Mouse (Mus musculus) c-Kit-positive CD71-positive TER-119-negative erythroid progenitor cells, embryonic 14.5 days (primary cell): Measurements from ENCODE around the gene Atp5j2.

Experiments used
- DNase-seq: peaks from one replicate; pipeline ENCODE4 v3.0.0-alpha.2; 2013; ENCODE audit warnings: low read depth

The Atp5j2 gene

DNA sequence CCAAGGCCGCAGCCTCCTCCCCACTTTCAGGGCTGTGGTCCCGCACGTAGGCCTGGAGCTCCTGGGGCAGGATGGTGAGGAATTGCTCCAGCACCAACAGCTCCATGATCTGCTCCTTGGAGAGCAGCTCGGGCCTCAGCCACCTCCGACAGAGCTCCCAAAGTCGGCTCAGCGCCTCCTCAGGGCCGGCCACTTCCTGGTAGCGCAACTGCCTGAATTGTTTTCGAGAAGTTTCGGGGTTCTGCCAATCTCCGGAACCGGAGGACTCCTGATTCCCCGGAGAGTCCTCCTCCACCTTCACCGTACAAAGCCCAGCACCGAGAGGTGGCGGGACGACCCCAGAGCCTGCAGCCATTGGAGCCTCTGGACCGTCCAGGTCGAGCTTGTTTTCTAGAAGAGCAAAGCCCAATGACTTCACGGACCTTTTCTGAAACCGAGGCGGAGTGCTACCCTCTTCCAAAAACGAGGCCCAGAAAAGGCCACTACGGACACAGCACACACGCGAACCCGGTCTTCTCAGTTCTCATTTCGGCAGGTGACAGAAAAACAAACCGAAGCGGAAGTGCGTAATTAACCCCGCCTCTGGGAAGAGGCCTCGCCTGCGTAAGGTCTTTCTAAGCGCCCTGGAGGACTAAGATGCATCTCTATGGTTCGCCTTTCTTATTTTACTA is 9.6 kb upstream of the Atp5j2 start, which contains the start of gene Zkscan14:
Zkscan14 (minus strand) TSS at position 548 of the 671 bp plus-strand sequence.
- peak; percentile 86 for DNase-seq

DNA sequence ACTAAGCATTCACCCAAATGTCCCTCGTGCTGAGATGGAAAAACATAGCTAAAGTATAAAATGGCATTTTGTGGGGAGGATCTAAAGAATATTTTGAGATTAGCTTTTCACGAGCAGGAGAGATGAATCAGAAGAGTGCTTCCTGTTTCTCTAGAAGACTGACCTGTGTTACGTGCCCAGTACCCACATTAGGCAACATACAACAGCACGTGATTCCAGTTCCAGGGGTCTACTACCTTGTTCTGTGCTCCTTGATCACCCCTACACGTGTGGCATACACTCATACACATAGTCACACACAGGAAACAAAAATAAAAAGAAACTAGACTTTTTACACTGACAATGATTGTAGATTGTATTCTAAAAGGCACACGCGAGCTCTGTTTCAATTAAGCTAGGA is 8.5 kb upstream of the Atp5j2 start:
- DNase-seq, result no peak

DNA sequence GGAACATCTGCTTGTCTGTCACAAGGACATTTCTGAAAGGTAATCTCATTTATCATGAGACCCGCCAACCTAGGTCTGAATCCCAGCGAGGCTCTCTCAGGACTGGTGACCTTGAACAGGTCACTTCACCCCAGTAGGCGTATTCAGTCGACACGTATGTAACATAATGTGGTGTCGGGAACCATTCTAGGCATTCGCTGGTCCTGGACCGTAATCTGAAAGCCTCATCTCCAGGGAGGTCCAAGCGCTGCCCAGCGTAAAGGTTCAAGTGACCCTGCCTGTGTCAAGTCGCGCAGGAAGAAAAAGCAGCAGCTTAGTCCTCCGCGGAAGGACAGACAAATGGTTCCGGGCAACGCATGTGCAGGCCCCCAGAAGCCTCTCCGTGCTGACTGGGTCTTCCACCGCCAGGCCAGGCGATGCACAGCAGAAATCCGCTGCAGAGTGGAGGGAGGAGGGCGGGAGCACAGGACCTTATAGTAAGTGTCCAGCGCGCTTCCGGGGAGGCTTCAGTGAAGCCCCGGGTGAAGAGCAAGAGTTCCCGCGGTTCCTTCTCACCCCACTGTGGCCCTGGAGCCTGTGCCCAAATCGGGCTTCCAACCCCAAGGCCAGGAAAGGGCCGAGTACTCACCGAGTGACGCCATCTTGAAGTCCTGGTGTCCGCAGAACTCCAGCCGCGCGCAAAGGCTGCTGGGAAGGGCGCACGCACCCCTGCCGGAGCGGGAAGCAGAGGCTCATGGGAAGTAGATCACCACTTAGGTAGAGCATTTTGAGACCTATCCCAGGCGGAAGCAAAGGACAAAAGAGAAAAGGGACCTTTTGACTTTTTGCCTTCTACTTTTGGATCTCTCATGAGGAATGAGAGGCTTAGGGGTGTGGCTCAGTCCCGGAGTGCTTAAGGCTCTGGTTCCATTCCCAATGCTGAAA is 725 bp downstream of the Atp5j2 start:
- peak; percentile 82 for DNase-seq

DNA sequence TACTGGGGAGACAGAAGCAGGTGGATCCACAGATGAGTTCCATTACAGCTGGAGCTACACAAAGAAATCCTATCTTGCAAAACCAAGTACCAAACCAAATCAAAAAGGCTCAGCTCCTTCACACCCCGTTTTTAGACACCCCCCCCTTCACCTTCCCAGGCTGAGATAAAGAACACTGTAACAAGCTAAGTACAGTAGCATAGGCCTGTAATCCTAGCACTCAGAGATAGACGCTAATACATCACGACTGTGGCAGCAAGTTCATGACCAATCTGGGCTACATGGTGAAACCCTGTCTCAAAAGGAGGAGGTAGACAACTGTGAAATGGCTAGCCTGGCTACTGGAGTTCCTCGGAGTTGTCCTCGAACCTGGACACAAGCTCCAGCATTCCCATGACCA is 1.5 kb downstream of the Atp5j2 start:
- peak; percentile 48 for DNase-seq

- DNase-seq, result peak; percentile 45
These were observed 2.4 kb downstream of the Atp5j2 start for GRCm38 (mm10) chr5:145189416-145189815.

GRCm38 (mm10) chr5:145185244-145185643 is 6.6 kb downstream of the Atp5j2 start:
- DNase-seq, result no peak

- DNase-seq, result no peak
These were observed 13.3 kb downstream of the Atp5j2 start for GRCm38 (mm10) chr5:145178461-145178980.

- no peak for DNase-seq
These were observed 24.6 kb downstream of the Atp5j2 start for GRCm38 (mm10) chr5:145167306-145167661.

GRCm38 (mm10) chr5:145166536-145167305 is 25.1 kb downstream of the Atp5j2 start, which contains the start of the genes Ptcd1 and Cpsf4:
Gene Ptcd1, minus strand, starts transcription at chr5:145167108.
Gene Cpsf4, plus strand, starts transcription at chr5:145167213.
- DNase-seq, result peak; percentile 99

DNA sequence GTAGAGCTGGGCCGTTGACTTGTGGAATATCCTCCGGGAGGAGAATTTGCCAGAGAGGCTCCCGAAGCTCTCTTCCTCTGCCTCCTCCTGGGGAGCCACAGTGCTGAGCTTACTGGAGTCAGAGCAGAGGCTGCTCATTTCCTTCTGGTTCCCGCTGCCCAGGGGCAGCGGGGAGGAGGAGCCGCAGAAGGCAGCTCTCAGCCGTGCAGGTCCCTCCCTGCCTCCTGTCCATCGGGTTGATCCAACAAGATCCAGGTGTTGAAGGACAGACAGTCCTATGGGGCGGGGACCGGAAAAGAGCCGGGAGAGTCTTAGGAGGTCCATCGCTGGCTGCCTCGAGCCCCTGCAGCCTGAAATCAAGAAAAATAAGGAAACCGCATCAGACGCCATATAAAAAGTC is 26.7 kb downstream of the Atp5j2 start:
- no peak for DNase-seq

- DNase-seq, result no peak
These were observed 27.2 kb downstream of the Atp5j2 start for GRCm38 (mm10) chr5:145164710-145165109.

DNA sequence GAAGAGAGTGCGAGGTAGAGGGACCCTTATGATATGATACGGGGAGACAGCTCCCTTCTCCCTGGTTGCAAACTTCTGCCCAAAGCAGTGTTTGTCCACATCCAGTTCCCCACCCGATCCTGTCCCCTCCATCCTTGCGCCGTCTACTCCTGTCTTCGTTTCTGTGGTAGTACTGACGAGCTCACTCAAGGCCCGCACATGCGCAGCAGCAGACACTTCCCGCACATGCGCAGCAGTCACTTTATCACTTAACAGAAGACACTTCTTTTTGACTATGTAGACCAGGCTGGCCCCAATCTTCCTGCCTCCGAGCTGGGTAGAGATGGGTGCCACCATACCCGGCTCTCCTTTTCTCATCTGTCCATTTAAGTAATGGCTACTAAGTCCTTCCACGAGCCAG is 30.5 kb downstream of the Atp5j2 start:
- no peak for DNase-seq

GRCm38 (mm10) chr5:145152690-145153089 is 39.2 kb downstream of the Atp5j2 start:
- no peak for DNase-seq

DNA sequence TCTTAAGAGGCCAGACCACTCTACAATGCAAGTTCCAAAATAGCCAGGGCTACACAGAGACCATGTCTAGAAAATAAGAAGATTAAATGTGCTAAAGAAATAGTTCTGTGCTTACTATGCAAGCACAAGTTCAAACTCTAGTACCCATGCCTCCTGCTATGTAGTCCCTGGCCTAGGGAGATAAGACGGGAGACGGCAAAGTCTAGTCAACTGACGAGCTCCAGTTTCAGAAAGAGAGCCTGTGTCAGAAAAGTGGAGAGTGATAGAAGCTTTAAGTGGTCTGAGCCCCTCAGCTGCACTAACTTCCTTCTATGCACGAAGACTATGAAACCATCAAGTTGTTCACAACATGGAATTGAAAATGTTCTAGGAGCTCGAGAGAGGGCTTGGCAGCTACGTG is 42.6 kb downstream of the Atp5j2 start:
- DNase-seq, result no peak

GRCm38 (mm10) chr5:145147748-145148147 is 44.1 kb downstream of the Atp5j2 start:
- no peak for DNase-seq

DNA sequence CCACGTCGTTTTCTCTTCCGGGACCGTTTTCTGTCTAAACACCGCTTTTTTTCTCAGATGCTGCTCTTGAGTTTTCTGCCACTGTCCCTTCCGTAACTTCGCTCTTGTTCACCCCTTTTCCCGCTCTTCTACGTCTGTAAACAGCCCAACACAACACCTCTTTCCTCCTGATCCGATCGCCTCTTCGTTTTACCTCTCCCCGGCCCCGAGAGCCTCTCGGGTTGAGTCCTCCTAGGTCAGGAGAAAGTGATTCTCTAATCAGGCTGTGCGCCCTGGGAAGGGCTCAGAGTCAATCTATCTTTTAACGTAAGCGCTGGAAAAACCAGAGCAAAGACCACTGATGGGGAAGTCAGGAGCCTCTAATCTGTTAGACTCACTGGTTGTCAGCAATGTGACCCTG is 51.3 kb downstream of the Atp5j2 start:
- DNase-seq, result no peak

DNA sequence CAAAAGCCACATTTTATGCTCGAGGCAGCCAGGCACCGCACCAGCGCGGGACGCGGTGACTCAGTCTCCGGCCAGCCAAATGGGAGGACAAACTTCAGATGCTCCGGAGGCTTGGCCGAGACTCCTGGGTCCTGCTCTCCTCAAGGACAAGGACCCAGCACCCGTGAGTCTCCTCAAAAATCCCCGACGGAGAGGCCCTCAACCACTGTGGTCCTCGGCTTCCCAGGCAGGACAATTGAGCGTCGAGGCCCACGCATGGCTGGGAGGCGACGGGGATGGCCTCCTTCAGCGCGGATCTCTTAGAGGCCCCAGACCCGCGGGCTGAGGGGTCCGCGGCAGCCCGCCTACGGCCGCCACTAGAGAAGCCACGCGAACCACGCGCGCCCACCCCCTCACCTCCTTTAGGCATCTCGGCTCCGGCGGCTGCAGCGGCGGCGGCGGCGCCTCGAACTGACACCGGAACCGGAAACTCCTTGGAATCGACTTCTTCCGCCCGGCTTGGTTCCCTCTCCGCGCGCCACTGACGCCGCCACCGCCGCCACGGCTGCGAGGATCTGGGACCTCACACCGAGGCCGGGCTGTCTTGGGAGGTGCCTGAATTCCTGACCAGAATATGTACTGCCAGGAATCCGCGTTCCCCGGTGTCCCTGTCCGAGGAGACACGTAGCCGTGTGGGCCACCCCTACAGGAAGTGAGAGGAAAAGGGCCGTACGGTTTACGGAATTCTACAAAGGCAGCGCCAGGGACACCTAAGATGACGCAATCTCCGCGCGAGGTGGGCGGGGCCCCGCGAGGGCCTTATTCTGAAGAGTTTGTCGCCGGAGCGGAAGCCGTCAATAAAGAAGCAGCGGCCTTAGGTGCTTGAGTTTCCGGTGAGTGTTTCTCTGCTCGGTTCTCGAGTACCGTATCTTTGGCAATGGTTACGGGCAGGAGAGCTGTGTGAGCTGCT is 52.0 kb downstream of the Atp5j2 start, which contains the start of the genes Pdap1 and Bud31:
Pdap1 (minus strand) TSS at position 668 of the 949 bp plus-strand sequence.
Bud31 (plus strand) TSS at position 792 of the 949 bp plus-strand sequence.
- DNase-seq, result peak; percentile 85

GRCm38 (mm10) chr5:145138836-145139235 is 53.0 kb downstream of the Atp5j2 start:
- no peak for DNase-seq
